Mouse (Mus musculus) retina, postnatal 1 day (tissue): ENCODE data around the gene Ccna1.
A peak's percentile ranks its signal among the peaks of the same experiment; 100 is the strongest.

ENCODE experiments used
- DNase-seq: peaks from one replicate; pipeline ENCODE4 v3.0.0-alpha.2; 2012

Gene Ccna1

DNA sequence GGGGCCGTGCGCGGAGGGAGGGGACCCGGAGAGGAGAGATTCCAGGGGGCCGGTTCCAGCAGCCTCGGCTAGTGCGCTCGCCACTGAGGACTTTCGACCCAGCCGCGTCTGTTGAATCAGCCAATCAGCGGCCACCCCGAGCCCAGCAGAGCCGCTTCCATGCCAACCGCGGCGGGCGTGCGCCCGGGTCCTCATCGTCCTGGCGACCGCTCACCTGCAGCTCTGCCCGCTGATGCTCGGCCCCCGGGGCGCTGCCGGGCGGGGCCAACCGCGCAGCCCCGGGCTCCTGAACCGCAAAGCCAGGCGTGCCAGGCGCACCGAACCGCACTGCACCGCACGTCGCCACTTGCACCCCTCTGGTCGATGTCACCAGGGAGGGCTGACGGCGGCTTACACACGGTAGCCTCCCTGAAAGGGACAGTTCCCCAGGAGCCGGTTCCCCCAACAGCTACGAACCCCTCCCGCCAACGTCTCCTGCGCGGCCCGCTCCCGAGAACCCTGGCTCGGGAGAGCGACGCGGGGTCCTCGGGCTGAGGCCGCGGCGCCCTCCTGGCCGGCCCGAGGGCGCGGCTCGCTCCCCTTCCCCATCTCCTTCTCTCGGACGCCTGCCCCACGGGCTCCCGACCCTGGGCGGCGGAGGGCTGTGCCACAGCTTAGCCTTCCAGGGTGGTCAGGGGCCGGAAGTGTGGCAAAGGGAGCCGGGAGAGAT lies at the start of gene Ccna1:
Gene Ccna1 (minus strand): TSS at position 464 of the 709 bp plus-strand sequence.
- peak; percentile 88 for DNase-seq

DNA sequence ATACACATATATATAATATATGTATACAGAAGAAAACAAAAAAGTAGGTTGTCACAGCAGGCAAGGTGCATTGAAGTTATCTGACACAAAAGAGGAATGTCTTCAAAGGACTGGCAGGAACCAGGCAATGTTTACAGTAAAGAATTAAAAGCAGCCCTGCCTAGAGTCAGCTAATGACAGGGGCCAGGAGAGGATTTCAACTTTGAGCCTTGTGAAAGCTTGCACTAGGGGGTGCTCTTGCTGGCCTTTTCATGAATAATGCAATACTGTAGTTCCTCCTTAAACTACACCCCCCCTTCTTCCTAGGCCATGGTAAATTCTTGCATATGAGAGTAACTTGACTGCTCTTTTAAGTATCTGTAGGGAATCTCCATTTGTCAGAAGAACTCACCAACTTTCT lies 45.8 kb upstream of the Ccna1 start:
- no peak for DNase-seq

DNA sequence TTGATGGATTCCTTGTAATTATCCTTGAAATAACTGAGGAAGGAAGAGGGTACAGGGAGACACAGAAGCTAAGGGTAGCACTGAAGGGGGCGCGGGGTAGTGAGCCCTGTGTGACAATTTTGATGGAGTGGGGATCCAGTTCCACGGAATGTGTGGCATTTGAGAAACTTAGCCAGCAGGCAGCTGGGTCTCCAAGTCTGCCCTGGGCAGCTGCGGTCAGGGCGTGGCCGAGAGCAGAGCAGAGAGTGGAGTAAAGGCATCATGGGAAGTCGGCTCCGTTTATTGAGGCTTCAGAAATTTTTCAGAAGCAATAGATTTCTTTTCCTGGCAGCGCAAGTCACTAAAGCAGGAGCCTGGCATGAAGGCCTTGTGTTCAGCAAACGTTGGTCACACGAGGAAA lies 43.7 kb upstream of the Ccna1 start:
- DNase-seq, result no peak

- DNase-seq, result peak; percentile 60
Observed at GRCm38 (mm10) chr3:55098014-55098413, 42.7 kb upstream of the Ccna1 start.

- DNase-seq, result no peak
Observed at GRCm38 (mm10) chr3:55097186-55097585, 41.9 kb upstream of the Ccna1 start.

GRCm38 (mm10) chr3:55096655-55097005 lies 41.3 kb upstream of the Ccna1 start:
- DNase-seq, result no peak

- peak; percentile 56 for DNase-seq
Observed at GRCm38 (mm10) chr3:55095968-55096654, 40.8 kb upstream of the Ccna1 start.

DNA sequence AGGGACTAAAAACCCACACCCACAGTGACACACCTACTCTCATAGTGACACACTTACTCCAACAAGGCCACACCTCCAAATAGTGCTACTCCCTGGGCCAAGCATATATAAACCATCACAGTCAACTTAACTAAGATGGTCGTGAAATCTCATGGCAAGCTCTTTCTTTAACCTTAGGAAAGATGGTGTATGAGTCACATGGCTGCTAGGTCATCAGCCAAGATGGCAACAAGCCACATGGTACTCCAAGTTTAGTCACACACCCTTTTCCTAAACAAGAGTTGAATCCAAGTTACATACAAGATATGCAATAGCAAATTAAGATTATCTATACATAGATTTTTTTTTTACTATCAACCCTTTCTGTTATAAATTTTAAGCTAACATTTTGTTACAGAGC lies 37.9 kb upstream of the Ccna1 start:
- DNase-seq, result no peak

DNA sequence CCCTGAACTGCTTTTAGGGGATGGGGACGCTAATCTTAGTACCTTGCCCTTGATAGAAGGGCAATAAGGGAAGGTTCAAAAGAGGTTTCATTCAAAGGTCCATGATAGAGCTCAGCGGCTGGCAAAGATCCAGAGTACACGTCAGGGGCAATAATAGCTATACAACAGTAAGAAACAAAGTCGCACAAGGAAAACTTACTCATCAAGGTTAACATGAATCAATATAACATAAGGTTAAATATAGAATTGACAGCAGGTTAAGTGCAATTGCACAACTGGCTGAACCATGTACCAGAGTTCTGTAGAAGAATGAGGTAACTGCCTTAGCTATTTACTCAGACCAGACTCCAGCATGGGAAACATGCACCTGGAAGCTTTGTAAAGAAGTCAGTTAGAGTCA lies 34.0 kb upstream of the Ccna1 start:
- DNase-seq, result no peak

- no peak for DNase-seq
Observed at GRCm38 (mm10) chr3:55088843-55089242, 33.5 kb upstream of the Ccna1 start.

GRCm38 (mm10) chr3:55088359-55088758 lies 33.1 kb upstream of the Ccna1 start:
- DNase-seq, result no peak

DNA sequence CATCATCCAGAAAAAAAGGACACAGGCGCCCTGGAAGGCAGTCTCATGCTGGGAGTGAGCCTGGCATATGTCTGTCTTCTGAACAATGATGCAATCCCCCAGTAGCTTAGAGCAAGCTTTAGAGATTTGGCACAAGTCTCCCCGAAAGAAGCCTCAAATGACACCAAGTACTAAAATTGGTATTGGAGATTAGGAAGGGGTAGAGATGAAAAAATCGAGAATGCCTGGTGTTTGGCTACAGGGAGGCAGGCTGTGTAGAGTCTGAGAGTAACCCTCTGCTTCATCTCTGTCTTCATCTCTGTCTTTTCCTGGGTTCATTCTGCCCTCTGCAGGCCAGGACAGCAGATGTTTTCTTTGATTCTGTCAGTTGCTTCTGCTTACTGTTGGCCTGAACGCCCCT lies 32.1 kb upstream of the Ccna1 start:
- DNase-seq, result no peak

- no peak for DNase-seq
Observed at GRCm38 (mm10) chr3:55086948-55087347, 31.6 kb upstream of the Ccna1 start.

DNA sequence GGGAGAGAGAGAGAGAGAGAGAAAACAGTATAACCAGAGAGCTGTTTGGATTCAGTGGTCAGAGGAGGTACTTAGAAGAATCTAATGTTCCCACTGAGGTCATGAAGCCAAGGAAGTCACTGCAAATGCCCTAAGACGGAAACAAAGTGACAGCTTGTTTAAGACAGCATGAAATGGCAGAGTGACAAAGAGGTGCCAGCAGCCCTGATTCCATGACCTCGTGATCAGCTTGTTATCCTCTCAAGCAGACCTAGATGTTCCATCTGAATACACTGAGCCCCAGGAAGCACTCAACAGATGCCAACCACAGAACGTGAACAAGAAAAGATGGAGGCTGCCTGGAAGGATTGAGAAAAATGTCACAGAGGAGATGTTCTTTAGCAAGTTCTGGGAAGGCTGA lies 30.4 kb upstream of the Ccna1 start:
- peak; percentile 36 for DNase-seq

GRCm38 (mm10) chr3:55084781-55085180 lies 29.5 kb upstream of the Ccna1 start:
- DNase-seq, result no peak

GRCm38 (mm10) chr3:55080055-55080454 lies 24.8 kb upstream of the Ccna1 start:
- peak; percentile 86 for DNase-seq

DNA sequence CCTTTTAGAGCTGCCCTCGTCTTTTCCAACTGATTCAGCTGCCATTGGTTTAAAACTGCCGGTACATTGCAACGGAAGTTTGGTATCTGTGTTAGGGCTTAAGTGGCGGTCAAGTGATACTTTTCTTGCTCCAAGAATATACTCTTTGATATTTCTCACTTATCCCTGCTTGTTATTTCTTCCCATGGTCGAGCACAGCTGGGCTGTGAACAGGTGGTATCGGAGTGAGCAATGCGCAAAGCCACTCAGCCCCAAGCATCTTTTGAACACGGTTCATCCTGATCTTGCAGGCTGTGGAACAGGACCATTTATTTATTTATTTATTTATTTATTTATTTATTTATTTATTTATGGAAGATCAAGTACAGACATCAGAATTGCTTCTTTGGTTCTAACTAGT lies 24.3 kb upstream of the Ccna1 start:
- DNase-seq, result no peak

- DNase-seq, result no peak
Observed at GRCm38 (mm10) chr3:55078233-55078632, 22.9 kb upstream of the Ccna1 start.

- DNase-seq, result peak; percentile 94
Observed at GRCm38 (mm10) chr3:55075294-55075648, 20.0 kb upstream of the Ccna1 start.

- peak; percentile 38 for DNase-seq
Observed at GRCm38 (mm10) chr3:55074576-55075293, 19.4 kb upstream of the Ccna1 start.

- no peak for DNase-seq
Observed at GRCm38 (mm10) chr3:55067791-55068434, 12.6 kb upstream of the Ccna1 start.

DNA sequence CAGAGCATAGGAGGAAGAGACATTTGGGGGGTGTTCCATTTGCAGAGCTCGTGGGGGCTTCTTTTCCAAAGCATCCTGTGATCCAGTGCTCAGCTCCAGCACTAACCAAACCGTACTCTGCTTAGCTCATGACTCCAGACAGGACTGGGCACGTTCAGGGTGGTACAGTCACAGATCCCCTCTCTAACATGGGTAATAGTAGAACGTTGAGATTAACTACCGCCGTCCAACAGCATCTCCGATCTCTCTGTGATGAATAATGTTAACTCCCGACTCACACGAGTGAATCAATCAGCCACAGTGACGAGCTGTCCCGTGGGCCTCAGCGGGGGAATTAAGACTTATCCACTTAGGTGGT lies 11.3 kb upstream of the Ccna1 start:
- no peak for DNase-seq

GRCm38 (mm10) chr3:55065738-55066665 lies 10.7 kb upstream of the Ccna1 start:
- no peak for DNase-seq
